Mouse (Mus musculus) 3134 (cell line): ENCODE measurements around the gene Bag1.

Experiments used
- DNase-seq: peaks from one replicate; pipeline ENCODE4 v3.0.0-alpha.2; 2011; ENCODE audit warnings: low spot score; ENCODE audit not compliant: insufficient read length; ENCODE audit errors: extremely low read depth

Bag1 gene

GRCm38 (mm10) chr4:40948160-40948708 lies at the start of gene Bag1, which contains the start of gene Chmp5:
TSS of gene Bag1 (minus strand) at chr4:40948294.
TSS of gene Chmp5 (plus strand) at chr4:40948407.
- DNase-seq = peak; percentile 100

- DNase-seq = no peak
Observed at GRCm38 (mm10) chr4:40996302-40996701, 48.2 kb upstream of the Bag1 start.

- no peak for DNase-seq
Observed at GRCm38 (mm10) chr4:40989633-40990032, 41.5 kb upstream of the Bag1 start.

- DNase-seq = no peak
Observed at GRCm38 (mm10) chr4:40983686-40984085, 35.6 kb upstream of the Bag1 start.

GRCm38 (mm10) chr4:40982486-40982885 lies 34.4 kb upstream of the Bag1 start:
- DNase-seq = no peak

GRCm38 (mm10) chr4:40979430-40979829 lies 31.3 kb upstream of the Bag1 start:
- DNase-seq = no peak

- DNase-seq = no peak
Observed at GRCm38 (mm10) chr4:40976651-40977050, 28.6 kb upstream of the Bag1 start.

- no peak for DNase-seq
Observed at GRCm38 (mm10) chr4:40975678-40976077, 27.6 kb upstream of the Bag1 start.

GRCm38 (mm10) chr4:40974011-40974410 lies 25.9 kb upstream of the Bag1 start:
- no peak for DNase-seq

GRCm38 (mm10) chr4:40971744-40972143 lies 23.6 kb upstream of the Bag1 start:
- DNase-seq = peak; percentile 42

- peak; percentile 96 for DNase-seq
Observed at GRCm38 (mm10) chr4:40970842-40971701, 23.0 kb upstream of the Bag1 start, which contains the start of gene Nfx1. TSS of gene Nfx1 (plus strand) at chr4:40970906.

- no peak for DNase-seq
Observed at GRCm38 (mm10) chr4:40970592-40970841, 22.4 kb upstream of the Bag1 start.

- DNase-seq = no peak
Observed at GRCm38 (mm10) chr4:40969781-40970591, 21.9 kb upstream of the Bag1 start.

GRCm38 (mm10) chr4:40969161-40969560 lies 21.1 kb upstream of the Bag1 start:
- DNase-seq = no peak

- DNase-seq = no peak
Observed at GRCm38 (mm10) chr4:40963536-40963935, 15.4 kb upstream of the Bag1 start.

- DNase-seq = no peak
Observed at GRCm38 (mm10) chr4:40955942-40956341, 7.8 kb upstream of the Bag1 start.

GRCm38 (mm10) chr4:40953521-40953920 lies 5.4 kb upstream of the Bag1 start:
- no peak for DNase-seq

GRCm38 (mm10) chr4:40947565-40948159 lies 432 bp downstream of the Bag1 start:
- DNase-seq = no peak

GRCm38 (mm10) chr4:40946516-40947121 lies 1.5 kb downstream of the Bag1 start:
- DNase-seq = no peak

GRCm38 (mm10) chr4:40943651-40944050 lies 4.4 kb downstream of the Bag1 start:
- DNase-seq = no peak

GRCm38 (mm10) chr4:40938793-40939192 lies 9.3 kb downstream of the Bag1 start:
- DNase-seq = no peak
